Mouse (Mus musculus) kidney, adult 18-20 months (tissue): ENCODE measurements at regions not wholly inside any gene's neighbourhood (a gene's known extent, or its start where the extent isn't known, plus 50 kb on each side); places are given as distances from the start of the nearest gene placed in this dataset.

Source experiments
- DNase-seq: peaks from one replicate; pipeline ENCODE4 v3.0.0; 2021

DNA sequence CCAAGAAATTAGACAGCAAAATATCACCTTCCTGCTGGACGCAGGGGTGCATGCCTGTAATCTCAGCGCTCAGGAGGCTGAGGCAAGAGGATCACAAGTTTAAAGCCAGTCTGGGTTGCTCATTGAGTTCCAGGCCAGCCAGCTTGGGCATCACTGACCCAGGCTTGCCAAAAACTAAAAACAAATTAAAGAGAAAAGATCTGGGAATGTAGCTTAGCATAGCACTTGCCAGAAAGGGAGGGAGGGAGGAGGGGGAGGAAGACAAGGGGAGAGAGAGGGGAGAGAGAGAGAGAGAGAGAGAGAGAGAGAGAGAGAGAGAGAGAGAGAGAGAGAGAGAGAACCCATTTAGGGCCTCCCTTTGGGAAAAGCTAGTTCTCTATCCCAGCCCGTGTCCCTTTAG is 112.7 kb upstream of the Thy1 start:
- DNase-seq, result no peak

DNA sequence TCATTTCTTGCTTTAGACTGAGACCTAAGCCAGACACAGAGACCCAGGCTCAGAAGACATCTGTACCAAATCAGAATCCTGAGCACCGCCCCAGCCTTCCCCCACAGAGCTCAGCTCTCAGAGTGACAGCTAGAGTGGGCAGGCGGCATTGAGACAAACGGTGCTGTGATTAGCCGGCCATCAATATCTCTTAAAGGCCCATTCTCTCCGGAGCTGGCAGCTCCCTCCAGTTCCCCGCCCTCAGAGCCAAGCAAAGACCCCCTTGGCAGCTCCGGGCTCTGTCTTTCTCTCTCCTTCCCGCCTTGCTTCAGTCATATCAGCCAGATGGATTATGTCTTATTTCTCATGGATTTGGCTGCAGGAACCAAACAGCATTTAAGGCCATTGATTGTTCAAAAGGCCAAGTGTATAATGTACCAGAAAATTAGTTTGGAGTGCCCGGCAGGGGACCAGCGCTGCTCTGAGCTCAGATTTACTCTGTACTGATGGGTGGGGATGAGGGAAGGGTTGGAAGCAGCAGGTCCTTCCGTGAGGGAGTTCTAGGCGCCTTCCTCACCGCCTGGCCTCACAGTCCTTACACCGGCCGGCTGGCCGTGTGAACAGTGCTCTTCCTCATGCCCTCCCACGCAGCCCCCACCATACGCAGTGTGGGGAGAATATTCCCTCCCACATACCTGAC is 109.0 kb upstream of the Thy1 start:
- no peak for DNase-seq

DNA sequence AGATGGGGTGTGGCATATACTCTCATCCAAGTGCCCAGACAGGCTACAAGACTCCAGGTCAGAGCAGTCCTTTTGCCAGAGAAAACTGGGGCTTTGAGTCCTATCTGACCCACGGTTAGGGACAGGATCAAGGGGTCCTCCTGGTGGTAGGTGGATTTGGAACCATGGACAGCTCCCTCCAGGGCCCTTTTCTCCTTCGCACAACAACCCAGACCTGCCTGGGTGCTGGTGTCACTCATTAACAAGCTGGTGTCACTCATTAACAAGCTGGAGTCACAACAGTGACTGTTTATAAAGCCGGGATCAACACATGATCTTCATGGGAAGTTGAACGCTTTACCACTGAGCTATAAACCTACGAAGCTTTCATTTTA is 108.5 kb upstream of the Thy1 start:
- DNase-seq, result peak; percentile 76

DNA sequence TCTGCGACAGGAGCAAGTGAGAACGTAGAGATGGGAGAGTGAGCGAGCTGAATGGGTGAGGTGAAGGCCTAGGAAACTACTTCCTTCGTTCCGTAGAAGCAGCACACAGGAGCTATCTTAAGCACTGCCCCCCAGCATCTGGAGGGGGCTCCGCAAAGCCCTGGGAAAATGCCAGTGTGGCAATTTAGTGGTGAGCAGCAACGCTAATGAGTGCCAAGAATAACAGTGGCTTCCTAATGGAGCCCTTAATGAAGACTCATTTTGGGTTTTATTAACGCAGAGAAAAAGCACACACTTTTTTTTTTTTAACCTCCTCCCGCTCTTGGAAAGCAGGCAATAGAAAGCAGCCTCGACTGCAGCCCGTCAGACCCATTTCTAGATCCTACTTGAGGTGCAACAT is 103.8 kb upstream of the Thy1 start:
- no peak for DNase-seq

DNA sequence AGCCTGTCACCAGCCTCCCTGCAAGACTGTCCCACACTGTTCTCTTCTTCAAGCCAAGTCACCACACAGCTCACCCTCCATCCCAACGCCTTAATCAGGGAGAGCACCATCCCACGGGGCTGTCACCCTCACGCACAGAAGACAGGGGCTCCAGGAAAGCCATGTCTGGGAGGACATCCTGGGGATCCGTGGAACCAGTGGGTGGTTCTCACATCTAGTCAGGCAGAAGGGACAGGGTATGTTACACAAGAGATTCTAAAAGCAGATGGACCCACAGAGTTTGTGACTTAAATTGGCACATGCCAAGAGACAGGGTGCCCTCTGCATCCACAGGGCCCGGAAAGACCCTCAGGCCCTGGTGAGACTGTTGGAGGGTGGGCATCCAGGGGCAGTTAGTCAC is 101.0 kb upstream of the Thy1 start:
- no peak for DNase-seq

DNA sequence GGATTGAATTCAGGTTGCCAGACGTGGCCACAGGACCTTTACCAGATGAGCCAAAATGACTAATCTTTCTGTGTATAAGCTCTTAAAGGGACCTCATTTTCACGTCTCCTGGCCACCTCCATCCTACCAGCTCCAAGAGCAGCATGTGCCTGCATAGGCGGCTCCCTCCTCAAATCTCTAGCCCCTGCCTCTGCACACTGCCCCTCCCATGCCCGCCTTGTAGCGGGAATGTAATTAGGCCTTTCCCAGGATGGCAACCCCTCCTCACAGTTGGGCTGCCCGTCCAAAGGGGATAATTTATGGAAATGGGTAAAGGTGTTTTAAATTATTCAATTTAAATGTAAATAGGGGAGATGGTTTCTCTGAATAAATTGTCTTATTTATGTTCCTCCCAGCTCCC is 99.7 kb upstream of the Thy1 start:
- no peak for DNase-seq

DNA sequence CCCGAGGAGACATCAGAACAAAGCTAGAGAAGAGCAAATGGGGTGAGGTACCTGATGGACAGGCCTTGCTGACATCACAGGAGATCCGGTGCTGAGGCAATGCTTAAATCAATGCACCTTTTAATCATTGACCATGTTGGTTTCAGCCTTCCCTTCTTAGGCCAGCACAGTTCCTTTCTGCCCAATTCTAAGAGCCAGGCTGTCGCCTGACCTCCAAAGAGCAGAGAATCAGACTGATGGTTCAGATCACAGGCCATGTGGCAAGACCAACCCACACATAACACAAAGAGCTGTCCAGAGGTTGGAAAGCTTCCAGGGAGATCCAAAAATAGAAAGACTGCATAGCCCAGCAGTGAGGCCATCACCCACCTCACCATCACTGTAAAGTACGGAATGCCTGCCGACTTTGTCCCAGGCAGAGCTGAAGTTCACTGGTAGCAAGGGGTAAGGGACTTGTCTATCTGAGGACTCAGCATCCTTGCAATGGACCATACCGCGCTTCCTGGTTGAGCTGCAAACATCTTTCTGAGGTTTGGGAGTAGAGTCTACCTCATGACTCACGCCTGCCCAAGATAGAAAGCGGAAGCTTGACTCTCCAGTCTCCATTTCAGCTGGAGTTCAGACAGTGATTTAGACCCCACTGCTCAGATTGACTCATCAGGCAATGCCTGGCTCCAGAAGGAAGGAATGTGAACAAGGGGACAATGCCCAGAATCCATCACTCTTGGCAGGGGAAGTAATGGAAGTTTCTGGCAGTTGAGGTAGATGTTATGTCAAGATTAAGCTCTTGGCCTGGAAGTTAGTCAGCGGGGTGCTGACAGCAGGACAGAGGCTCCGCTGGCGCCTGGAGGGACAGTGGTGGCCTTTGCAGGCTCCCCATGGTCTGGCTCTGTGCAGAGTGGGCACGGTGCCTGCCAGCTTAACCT is 98.1 kb upstream of the Thy1 start:
- DNase-seq, result no peak

DNA sequence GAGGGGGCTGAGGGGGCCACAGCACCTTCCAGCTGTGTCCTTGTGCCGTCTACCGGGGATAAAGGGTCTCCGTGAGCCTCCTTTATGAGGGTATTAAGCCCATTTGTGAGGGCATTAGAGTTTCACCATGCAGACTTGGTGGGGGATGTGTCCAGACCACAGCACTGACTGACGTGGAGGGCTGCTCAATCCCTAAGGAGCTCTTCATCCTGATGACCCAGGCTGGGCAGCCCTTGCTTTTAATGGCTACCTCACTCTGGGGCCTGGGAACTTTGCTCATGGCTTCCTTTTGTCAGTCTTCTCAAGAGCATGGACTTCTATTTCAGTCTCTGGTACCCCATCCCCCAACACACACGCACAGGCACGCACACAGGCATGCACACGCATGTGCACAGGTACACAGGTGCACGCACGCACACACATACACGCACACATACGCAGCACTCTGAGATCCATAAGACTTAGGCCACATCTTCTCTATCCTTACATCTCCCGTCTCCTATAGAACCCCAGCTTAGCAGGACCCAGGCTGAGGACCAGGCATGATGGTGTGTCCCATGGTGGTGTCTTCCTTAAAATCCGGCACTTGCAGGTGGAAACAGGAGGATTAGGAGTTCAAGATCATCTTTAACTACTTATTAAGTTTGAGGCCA is 97.1 kb upstream of the Thy1 start:
- DNase-seq, result no peak

DNA sequence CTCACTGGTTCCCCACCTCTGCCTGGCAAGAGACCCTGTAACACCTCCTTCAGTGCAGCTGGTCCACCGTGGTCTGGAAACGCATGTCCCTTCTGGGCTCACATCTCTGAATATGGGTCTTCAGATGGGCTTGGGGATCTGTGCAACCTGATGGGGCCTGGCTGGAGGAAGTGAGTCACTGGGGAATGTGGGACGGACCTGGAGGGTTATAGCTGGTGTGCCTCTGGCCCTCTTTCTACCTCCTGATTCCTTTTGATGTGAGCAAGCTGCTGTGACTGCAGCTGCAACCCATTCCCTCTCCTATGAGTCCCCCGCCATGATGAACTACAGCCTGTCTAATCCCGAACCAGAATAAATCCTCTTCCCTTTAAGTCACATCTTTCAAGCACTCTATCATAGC is 96.1 kb upstream of the Thy1 start:
- no peak for DNase-seq

DNA sequence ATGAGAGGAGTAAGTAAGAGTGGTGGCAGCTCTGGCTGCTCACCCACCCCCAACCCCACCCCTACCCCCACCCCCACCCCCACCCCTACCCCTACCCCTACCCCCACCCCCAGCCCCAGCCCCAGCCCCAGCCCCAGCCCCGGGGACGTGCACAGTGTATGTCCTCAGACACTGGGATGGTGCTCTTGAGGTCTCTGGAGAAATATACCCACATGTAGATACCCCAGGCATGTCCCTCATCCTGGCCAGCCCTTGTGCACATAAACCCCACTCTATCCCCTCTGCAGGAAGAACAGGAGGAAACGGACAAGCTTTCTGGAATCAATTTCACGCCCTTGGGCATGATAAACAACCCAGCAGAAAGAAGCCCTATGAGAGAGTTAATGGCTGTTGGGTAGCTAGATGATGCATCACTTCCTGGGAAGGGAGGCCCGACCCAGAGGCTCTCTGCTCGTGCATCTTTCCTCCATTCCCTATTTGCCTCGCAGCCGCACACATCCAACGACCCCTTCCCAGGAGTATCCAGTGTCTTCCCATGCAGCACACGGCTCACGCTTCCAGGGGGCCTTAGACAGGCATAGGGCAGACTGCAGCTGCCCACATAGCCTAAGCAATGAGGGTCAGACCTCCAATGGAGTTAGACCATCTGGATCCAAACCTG is 95.6 kb upstream of the Thy1 start:
- DNase-seq, result no peak

DNA sequence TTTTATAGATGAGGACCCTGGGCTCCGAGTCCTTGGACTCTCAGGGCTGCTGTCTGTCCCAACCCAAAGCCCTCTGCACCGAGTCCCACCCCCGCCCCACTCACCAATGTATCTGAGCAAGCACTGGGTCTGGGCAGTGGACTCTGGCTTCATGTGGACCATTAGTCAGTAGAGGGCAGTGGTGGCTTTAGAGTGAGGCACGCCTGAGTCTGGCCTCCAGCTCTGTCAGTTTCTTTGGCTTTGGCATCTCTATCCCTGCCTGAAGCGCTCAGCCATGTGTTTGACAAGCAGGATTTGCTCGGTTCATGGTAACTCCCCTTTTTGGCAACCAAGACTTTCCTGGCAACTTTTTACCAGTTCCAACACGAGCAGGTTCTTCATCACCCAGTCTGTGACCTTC is 90.1 kb upstream of the Thy1 start:
- DNase-seq, result peak; percentile 20

DNA sequence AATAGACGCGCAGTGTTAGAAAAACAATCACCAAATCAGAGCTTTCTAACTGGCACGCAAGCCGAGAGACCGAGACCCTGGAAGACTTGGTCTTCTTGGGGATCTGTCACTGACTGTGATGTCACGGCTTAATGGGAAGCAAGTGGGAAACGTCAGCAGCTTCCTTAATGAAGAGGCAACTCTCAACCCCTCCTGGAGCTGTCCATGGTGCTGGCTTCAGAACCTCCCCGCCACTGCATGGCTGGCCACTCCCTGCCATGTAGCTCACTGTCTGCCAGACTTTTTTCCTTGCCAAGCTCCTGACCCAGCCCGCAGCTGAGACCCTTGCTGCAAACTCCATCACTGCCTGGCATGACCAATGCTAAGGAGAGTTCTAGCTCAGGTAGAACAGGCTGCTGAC is 83.6 kb upstream of the Thy1 start:
- peak; percentile 29 for DNase-seq

DNA sequence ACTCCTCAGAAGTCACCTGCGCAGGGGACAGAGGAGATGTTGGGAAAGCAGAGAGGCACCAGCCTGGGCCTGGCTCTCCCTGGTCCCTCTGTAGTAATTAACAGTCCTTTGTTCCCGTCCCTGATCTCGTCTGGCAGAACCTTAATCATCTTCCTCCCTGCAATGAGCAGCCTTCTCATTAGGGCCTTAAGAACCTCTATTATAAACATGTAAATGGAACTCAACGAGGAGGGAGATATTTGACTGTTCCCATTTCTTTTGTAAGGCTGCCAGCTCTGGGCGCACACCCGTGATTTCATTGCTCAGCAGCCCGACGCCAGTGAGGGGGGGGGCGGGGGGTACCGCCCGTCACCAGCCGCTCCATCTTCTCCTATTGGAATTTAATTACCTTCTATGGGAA is 81.8 kb upstream of the Thy1 start:
- no peak for DNase-seq

DNA sequence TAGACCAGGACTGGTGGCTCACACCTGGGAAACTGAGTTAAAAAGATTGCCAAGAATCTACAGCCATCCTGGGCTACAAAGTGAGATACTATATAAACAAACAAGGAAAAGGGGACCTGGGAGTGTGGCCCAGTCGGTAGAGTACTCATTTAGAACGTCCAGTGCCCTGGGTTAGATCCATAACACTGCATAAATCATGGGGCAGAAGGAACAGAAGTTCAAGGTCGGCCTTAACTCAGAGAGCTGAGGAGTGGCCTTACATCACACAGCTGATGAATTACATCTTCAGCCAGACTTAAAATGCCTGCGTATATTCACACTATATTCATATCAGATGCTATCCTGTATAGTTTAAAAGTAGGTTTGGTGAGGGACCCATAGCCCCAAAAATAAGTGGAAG is 78.0 kb upstream of the Thy1 start:
- DNase-seq, result no peak

DNA sequence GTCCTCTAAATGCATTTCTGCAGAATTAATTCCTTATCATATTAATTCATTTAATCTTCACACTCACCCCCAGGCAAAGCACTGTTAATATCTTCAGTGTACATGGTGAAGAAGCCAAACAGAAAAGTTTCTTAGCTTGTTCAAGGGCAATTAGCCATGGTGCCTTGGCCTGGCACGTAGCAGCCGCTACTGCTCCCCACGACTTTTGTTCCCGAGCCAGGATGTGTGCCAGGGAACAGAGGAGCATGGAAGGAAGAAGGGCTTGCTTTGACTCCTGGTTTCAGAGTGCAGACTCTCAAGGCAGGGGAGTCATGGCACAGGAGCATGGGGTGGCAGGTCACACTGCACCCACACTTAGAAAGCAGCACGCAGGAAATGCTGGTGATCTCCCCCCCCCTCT is 77.4 kb upstream of the Thy1 start:
- no peak for DNase-seq

DNA sequence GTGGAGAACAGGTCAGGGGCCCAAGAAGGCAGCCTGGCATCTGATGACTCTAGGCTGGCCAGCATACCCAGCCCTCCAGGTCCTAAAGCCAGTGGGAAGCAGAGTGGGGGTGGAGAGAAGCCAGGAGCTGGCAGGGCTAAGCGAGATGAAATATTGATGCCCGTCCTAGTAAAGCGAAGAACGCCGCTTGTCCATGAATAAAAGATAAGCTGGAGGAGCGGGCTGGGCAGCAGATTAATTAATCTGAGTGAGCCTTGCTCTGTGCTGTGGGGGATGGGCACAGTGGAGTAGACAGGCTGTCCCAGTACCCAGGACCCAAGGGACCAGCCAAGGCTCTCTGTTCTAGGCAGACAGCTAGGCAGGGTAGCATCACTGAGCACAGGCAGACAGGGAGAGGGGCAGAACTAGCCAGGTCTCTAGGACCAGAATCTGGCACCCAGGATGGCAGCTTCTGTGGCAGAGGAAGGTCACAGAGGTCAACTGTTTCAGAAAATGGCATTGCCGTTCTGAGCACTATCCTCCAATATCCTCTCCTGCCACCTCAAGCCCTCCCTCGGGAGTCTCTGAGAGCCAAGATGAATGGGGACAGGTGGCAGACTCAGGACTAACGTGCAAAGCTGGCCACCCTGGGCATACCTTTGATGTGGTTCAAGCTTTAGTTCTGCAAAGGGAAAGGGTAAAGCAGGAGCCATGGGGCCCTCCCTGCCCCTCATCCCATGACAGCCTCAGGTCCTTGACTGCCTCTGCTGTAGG is 73.0 kb upstream of the Thy1 start:
- DNase-seq, result no peak

DNA sequence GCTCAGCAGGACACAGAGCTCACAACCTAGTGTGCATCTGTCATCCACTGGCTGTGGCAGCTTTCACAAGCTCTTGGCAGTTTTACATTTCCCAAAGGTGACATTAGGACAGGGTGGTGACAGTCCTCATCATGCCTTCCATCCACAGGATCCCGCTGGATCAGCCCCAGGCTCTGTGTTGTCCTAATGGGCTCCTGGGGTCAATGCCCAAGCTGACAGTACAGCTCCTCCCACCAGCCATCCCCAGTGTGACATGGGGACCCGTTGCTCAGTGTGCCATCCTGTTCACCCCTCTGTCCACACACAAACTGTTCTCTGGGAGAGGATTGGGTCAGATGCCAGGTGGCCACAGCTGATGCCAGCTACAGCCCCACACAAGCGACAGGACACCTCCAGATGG is 72.3 kb upstream of the Thy1 start:
- no peak for DNase-seq

DNA sequence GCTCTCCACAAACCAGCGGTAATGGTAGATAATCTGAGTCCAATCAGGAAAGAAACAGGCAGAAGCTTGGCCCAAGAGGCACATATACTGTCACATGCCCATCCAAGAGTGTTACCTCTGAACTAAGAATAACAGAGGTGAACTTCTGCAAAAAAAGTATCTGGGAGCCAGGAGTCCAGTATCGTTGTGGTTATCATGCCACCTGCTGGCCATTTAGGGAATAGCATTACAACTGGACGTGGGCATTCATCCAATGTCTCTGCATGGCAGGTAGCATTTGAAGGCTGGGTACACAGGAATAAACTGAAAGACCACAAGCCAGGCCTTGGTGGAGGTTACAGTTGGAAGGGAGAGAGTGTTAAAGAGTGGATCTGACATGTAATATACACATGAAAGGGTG is 70.9 kb upstream of the Thy1 start:
- DNase-seq, result peak; percentile 83

DNA sequence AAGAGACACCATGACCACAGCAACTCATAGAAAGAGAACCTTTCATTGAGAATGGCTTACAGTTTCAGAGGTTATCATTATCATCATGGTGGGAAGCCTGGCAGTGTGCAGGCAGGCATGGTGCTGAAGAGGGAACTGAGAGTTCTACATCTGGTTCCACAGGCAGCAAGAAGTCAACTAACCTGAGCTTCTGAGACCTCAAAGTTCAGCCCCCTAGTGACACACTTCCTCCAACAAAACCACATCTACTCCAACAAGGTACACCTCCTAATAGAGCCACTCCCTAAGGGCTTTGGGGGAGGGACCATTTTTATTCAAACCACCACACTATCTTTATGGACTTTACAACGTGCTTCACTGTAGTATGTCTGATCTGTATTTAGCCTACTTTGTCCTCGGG is 67.8 kb upstream of the Thy1 start:
- DNase-seq, result no peak

DNA sequence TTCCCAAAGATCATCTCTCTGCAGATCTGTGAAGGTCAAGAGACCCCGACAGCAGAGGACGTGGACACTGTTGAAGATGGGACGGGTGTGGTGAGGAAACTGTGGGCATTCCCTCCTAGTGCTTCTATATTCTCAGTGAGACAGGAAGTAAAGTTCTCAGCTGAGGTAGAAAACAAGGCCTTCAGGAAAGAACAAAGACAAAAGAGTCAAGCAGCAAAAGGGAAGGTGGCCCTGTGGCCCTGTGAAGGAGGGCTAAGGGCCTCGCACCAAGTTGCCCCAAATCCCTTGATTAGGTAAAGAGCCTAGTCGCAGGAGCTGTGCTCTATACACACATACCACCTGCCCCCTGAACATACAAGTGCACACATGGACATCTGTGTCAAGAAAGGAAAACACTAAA is 66.8 kb upstream of the Thy1 start:
- DNase-seq, result no peak

DNA sequence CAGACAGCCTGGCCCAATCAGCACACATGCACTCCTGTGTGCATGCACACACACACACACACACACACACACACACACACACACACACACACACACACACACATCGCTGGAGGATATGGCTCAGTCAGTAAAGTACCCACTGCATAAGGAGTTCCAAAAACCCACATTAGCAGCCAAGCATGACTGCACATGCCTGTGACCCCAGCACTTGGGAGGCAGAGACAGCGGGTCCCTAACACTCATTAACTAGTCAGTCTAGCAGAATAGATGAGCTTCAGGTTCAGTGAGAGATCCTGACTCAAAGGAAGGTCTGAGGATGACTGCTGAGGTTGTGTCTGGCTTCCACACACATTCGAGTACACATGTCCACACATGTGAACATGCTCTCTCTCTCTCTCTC is 65.4 kb upstream of the Thy1 start:
- DNase-seq, result no peak

DNA sequence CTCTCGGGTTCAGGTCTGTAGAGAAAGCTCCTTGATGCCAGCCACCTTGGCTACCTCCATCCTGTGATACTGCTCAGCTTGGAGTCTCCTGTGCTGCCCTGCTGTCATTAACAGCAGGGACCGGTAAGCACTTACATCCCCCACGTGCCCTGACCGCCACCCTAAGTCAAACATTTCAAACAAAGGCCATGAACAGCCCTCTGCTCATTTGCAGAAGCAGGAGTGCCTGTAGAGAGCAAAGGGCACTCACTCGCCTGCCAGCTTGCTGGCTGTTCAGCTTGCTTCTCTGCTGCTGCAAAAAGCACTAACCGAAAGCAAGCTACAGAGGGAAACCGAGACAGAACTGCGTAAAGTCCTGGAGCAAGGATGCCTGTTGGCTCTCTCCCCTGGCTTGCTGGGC is 61.8 kb upstream of the Thy1 start:
- DNase-seq, result peak; percentile 23

DNA sequence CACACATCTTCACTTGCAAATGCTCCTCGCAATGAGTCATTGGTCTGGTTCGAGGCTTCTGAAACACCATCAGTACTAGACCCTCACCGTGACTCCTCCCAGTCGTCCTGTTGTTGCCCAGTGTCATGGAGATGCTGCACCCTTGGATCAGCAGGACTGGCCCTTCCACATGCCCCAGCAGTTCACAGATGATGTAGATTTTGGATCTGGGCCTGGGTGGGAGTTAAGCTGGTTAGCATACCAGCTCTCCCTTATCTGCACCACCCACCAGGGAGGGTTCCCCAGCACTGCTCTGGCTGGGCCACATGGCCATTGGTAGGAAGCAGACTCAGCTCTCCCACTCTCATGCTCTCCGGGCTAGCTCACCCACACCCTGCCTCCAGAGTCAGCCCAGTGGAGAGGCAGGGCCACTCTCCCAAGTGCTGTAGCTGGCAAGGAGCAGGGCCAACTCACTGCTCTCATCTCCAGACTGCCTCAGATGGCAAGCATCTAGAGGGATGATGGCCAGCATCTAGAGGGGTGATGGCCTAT is 60.8 kb upstream of the Thy1 start:
- no peak for DNase-seq
